Mouse (Mus musculus): ENCODE measurements at regions not wholly inside any gene's neighbourhood (a gene's known extent, or its start where the extent isn't known, plus 50 kb on each side); places are given as distances from the start of the nearest gene placed in this dataset.

DNA sequence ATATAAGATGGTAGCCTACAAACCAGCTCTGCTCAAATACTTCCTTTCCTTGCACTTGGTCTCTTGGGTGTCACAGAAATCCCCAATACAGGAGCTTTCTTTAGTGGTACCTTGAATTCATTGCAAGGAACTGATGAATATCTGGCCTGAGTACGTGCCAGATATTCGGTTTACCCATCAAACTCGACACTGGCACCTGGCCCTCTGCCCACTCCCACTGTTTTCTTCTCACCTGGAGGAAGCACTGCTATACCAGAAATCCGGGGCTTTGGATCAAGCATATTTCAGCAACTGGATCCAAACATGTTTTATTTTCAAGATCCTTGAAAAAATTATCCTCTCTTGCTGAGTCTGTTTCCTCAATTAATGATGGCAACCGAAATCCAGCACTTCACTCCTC, 214.4 kb upstream of the Spaca1 start:
- TF ChIP-seq TAL1 (conservative IDR thresholded peaks at IDR 0.05; ENCODE audit: low read depth, low read length) = no peak
- TF ChIP-seq CTCF (IDR thresholded peaks at IDR 0.05; ENCODE audit: low read depth, low read length) = no peak
- TF ChIP-seq GATA2 (IDR thresholded peaks at IDR 0.05; ENCODE audit: borderline replicate concordance, low read depth, low read length) = no peak
- TF ChIP-seq GATA1 (IDR thresholded peaks at IDR 0.05; ENCODE audit: borderline replicate concordance, low read length) = no peak

Measured in G1E (cell line).